Mouse (Mus musculus): ENCODE measurements around the gene Dohh. TPM values are rescaled to one million over a fixed set of nuclear protein-coding genes. Genes with fewer than 3 reads are reported as not detected.
A peak's percentile ranks its signal among the peaks of the same experiment; 100 is the strongest.

Gene Dohh
- total RNA-seq, 2 experiments from 2014 or later, result 82.4 to 88.6 TPM

GRCm38 (mm10) chr10:81434361-81435263 is 50.4 kb downstream of the Dohh start:
- DNase-seq (ENCODE audit: low spot score in 2 of 2), result peak in 1 of 2 experiments; percentile 7
- intact Hi-C loops (cut with DNase I), result no loop called here

GRCm38 (mm10) chr10:81435436-81435835 is 51.2 kb downstream of the Dohh start:
- peak; percentile 75 to 82 for DNase-seq (ENCODE audit: low spot score in 2 of 2)
- intact Hi-C loops (cut with DNase I), result no loop called here

Small RNA genes within 50 kb of the gene (microRNA-seq; reads per million reads assigned to microRNA genes)
- gene Mir1191b (0 reads per million in 2 experiments), gene Mir6913 (1.3 to 4.4 reads per million in 2 experiments)

Other genes with a start within 250 kb of the Dohh start
- 10 to 100 TPM; 74.8 to 76.0 TPM for gene Zbtb7a, start 249.2 kb upstream of the Dohh start, total RNA-seq (2021)
- gene Pias4, start 216.5 kb upstream of the Dohh start, total RNA-seq (2021), result 10 to 100 TPM; 23.7 to 29.9 TPM
- gene Eef2, start 207.8 kb upstream of the Dohh start, total RNA-seq (2021), result 100 to 1,000 TPM; 936 to 941 TPM
- gene Dapk3, start 201.4 kb upstream of the Dohh start, total RNA-seq (2021), result 10 to 100 TPM; 72.2 to 73.3 TPM
- gene 4930442H23Rik, start 200.6 kb upstream of the Dohh start, total RNA-seq (2021), result not detected
- gene Nmrk2, start 182.4 kb upstream of the Dohh start, total RNA-seq (2021), result under 1 TPM in 1 of 2 experiments, not detected in 1; 0.17 TPM
- 100 to 1,000 TPM; 196 to 211 TPM for gene Atcay, start 153.6 kb upstream of the Dohh start, total RNA-seq (2021)
- gene Zfr2, start 151.3 kb upstream of the Dohh start, total RNA-seq (2021), result 10 to 100 TPM; 66.1 to 66.7 TPM
- gene Matk, start 131.5 kb upstream of the Dohh start, total RNA-seq (2021), result 100 to 1,000 TPM; 226 to 227 TPM
- 10 to 100 TPM; 39.0 to 41.4 TPM for gene Mrpl54, start 117.5 kb upstream of the Dohh start, total RNA-seq (2021)
- gene Apba3, start 117.5 kb upstream of the Dohh start, total RNA-seq (2021), result 10 to 100 TPM; 34.8 to 35.8 TPM
- under 1 TPM; 0.15 to 0.47 TPM for gene Tjp3, start 92.8 kb upstream of the Dohh start, total RNA-seq (2021)
- 100 to 1,000 TPM; 391 to 396 TPM for gene Pip5k1c, start 91.5 kb upstream of the Dohh start, total RNA-seq (2021)
- gene Cactin, start 63.3 kb upstream of the Dohh start, total RNA-seq (2021), result 10 to 100 TPM; 25.1 to 27.2 TPM
- 1 to 10 TPM; 1.3 to 1.5 TPM for gene Tbxa2r, start 55.7 kb upstream of the Dohh start, total RNA-seq (2021)
- gene Gipc3, start 41.2 kb upstream of the Dohh start, total RNA-seq (2021), result under 1 TPM; 0.51 to 0.97 TPM
- 10 to 100 TPM; 21.4 to 23.3 TPM for gene Hmg20b, start 33.9 kb upstream of the Dohh start, total RNA-seq (2021)
- 10 to 100 TPM; 37.8 to 38.9 TPM for gene Mfsd12, start 26.9 kb upstream of the Dohh start, total RNA-seq (2021)
- 1 to 10 TPM in 1 of 2 experiments, under 1 TPM in 1; 0.93 to 1.3 TPM for gene 4930404N11Rik, start 18.6 kb upstream of the Dohh start, total RNA-seq (2021)
- gene Fzr1, start 5.9 kb upstream of the Dohh start, total RNA-seq (2021), result 10 to 100 TPM; 74.8 to 80.3 TPM
- gene Gm48551, start within 50 bp of the Dohh start, total RNA-seq (2021), result 1 to 10 TPM; 2.4 to 3.2 TPM
- 1 to 10 TPM; 2.8 to 4.7 TPM for gene Gm48552, start 4.6 kb downstream of the Dohh start, total RNA-seq (2021)
- 1 to 10 TPM; 1.8 to 1.9 TPM for gene Smim24, start 8.6 kb downstream of the Dohh start, total RNA-seq (2021)
- gene Nfic, start 71.2 kb downstream of the Dohh start, total RNA-seq (2021), result 10 to 100 TPM; 67.0 to 69.8 TPM
- 100 to 1,000 TPM; 280 to 299 TPM for gene Celf5, start 98.3 kb downstream of the Dohh start, total RNA-seq (2021)
- gene Ncln, start 112.0 kb downstream of the Dohh start, total RNA-seq (2021), result 100 to 1,000 TPM in 1 of 2 experiments, 10 to 100 TPM in 1; 80.2 to 104 TPM
- under 1 TPM; 0.33 to 0.44 TPM for gene S1pr4, start 115.7 kb downstream of the Dohh start, total RNA-seq (2021)
- 1 to 10 TPM; 2.2 to 3.2 TPM for gene Gna15, start 139.8 kb downstream of the Dohh start, total RNA-seq (2021)
- gene Gna11, start 160.8 kb downstream of the Dohh start, total RNA-seq (2021), result 100 to 1,000 TPM; 102 to 109 TPM
- gene Aes, start 175.1 kb downstream of the Dohh start, total RNA-seq (2021), result 100 to 1,000 TPM; 573 to 615 TPM
- gene Tle2, start 190.1 kb downstream of the Dohh start, total RNA-seq (2021), result 10 to 100 TPM; 14.1 to 15.9 TPM
- 1 to 10 TPM; 1.3 to 2.7 TPM for gene Tle6, start 216.6 kb downstream of the Dohh start, total RNA-seq (2021)
- gene BC025920, start 221.8 kb downstream of the Dohh start, total RNA-seq (2021), result 1 to 10 TPM; 1.9 to 2.2 TPM
- 10 to 100 TPM; 23.6 to 25.1 TPM for gene Sirt6, start 243.4 kb downstream of the Dohh start, total RNA-seq (2021)
- 10 to 100 TPM; 31.9 to 34.5 TPM for gene Ankrd24, start 244.1 kb downstream of the Dohh start, total RNA-seq (2021)

Data from left cerebral cortex, postnatal 14 days (tissue).